Mouse (Mus musculus): Measurements from ENCODE around the gene Smg7.

The Smg7 gene

DNA sequence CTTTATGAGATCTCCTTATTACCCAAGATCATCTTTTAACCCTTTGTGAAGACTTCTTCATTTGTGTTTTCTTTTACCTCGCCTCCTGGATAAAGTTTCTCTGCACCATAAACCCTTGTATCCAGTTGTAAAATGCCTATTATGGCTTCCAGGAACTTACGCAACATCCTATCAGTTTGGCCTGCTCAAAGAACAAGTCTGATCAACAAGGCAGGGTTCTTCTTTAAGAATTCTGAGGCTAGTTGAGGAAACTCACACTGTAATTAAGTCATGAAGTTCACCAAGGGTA lies 94.1 kb downstream of the Smg7 start:
- no peak for DNase-seq (ENCODE audit: low spot score in 2 of 2)

DNA sequence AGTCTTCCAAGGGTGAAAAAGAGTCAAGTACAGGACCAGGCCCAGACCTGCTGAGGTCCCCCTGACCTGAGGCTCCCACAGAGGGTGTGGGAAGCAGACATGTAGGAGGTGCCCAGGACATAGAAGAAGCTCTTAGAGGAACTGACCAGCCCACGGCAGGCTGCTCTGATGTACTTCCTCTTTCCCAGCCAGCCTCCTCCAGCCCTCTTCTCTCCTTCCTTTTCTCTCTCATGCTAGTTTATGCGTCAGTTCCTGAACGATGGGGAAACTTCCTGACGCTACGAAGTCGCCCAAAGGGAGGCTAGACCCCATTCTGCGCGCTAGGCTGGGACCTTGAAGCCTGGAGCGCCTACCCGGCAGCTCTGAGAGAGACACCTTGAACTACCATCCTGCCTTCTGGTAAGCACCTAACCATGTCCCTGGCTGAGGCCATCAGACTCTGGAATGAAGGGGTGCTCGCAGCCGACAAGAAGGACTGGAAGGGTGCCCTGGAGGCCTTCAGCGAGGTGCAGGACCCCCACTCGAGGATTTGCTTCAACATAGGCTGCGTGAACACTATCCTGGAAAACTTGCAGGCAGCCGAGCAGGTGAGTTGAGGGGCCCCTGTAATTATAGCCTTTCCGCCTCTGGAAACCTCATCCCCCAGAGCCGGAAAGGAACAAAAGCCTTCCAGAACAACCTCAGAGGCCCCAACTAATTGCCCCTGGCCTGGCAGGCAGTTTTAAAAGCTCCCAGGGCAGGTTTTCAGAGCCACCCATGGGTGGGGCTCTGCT lies 94.6 kb downstream of the Smg7 start:
- no peak for DNase-seq (ENCODE audit: low spot score in 2 of 2)

DNA sequence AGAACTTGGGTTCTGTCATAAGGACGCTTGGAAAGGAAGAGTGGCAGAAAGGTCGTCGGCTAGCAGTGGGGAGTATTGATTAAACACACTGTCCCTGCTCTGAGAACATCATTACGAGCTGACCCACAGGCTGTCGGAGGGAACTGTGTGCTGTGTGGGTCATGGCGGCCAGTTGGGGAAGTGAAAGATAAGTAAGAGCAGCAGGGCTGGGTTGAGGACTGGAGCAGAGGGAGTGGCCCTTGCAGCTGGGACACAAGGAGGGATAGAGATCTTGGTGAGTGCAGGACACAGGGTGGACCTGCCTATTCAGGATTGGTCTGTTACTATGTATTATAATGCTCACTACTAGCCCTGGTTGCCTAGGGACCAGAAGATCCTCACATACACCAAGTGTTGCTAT lies 97.5 kb downstream of the Smg7 start:
- no peak for DNase-seq (ENCODE audit: low spot score in 2 of 2)

DNA sequence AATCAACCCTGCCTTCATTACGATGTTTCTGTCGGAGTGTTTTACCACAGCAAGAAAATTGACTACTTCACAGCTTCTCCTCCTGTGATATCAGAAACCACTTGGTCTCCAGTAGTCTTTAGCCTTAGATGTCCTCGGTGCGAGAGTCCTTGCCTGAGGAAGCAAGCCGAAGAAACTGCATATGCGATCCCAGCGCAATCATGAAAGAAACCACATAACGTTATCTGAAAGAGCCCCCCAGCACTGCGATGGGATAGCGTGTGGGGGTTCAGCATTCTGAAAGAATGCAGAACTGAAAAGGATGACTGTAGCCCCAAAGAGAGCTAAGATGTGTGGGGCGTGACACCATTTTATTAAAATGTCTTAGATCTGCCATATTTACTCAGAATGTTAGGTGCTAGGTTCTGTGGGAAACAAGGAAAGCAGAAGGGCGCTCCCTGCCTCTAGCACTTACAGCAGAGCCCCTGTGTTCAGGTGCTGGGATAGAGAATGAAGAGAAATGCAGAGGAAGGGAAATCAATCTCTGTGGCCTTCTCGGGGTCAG lies 101.7 kb downstream of the Smg7 start:
- DNase-seq (ENCODE audit: low spot score in 2 of 2): no peak

DNA sequence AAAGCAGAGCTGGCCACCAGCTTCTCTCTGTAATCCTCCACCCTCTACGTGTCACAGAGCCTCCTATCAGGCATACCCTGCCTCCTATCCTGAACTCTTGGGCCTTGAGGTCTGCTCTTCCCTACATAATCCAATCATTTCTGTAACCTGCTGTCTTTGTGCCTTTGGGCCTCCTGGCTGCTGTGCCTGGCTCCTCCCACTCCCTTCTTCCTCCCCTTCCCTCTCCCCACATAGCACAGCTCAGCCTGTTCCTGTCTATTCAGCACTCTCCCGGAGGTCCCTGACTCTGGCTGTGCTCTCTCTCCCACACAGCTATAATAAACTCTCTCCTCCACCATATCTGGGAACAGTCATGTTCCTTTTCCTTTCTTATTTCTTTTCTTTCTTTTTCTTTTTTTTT lies 102.5 kb downstream of the Smg7 start, which contains the start of gene Ncf2:
Ncf2 (plus strand) TSS at position 298 of the 400 bp plus-strand sequence.
- no peak for DNase-seq (ENCODE audit: low spot score in 2 of 2)

DNA sequence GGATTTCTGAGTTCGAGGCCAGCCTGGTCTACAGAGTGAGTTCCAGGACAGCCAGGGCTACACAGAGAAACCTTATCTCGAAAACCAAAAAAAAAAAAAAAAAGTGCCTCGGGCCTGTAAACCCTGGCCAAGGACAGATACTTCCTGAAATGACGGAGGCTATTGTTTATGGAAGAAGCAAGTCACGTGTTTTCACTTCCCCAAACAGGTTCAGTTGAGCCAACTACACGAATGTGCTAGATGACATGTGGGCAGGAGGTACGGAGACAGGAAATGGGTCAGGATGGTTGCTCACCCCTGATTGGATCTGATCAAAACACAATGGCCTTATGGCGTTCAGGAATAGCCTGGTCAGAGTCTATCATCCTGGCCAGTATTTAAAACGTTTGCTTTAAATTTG lies 104.3 kb downstream of the Smg7 start:
- no peak for DNase-seq (ENCODE audit: low spot score in 2 of 2)

DNA sequence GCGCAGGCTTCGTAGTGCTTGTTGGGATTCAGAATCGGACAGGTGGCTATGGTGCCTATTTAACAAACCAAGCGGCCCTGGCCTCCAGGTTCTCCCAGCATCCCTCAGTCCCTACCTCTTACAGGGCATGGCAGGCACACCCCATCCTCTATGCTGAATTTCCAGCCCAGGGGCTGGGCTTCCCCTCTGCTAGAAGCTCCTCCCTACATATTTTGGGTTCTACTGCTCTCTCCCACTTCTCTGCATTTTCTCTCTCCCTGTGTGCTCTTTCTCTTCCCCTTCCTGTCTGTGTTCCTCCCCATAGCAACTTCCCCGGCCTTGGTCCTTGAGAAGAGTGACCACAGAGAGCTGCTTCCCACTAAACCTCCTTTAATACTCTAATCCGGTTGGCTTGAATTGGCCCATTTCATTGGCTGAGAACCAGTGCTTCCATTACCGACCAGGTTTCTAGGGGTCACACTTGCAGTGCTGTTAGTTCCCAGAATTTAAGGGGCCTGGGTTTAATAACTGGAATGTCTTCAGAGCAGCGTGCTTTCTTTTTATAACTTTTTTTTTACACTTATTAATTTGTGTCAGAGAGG lies 105.7 kb downstream of the Smg7 start:
- no peak for DNase-seq (ENCODE audit: low spot score in 2 of 2)

DNA sequence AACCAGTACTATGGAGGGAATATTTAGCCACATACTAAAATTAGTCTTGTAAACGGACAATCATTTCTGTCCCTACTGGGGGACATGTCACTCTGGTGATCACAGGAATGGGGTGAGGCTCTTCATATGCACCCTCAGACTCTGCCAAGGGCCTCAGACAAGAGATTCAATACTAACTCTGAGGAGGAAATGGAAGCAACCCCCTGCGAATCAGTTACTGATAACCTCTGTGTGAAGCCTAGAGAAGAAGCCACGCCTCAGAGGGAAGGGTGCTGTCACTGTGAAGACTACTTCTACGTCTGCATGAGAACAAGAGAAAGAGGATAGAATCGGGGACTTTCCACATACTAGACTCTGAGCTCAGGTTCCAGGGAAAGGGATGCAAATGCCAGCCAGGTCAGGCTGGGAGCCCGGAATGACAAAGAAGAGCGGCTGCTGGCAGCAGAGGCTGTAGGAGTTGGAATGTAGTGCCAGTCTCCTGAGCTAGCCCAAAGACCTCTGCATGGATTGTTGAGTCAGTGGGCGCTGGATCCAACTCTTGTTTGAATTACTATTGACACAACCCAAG lies 106.7 kb downstream of the Smg7 start:
- DNase-seq (ENCODE audit: low spot score in 2 of 2): no peak

DNA sequence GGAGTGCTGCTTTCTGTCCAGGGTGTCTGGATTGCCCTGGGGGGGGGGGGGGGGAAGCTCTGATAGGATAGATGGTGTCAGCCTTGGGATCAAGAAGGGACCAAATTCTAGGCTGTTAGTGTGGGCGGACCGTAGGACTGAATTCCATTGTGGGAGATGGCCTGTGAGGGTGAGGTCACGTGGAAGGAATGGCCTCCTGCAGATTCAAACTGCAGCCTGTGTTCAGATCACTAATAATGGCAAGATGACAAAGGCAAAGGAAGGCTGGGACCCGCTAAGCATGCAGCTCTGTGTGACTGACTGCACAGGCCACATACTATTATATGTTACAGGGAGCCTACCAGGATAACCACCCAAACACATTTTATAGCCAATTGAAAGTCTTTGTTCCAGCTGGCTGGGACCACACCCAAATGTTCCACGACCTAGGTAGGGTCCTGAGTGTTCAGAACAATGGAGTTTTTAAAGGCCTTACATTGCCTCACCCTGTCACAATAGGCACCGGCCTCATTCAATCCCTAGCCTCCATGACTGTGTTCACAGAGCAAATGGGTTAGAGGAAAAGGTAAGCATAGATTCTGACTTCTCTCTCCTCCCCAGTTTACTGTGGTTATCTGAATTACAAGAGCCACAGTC lies 108.8 kb downstream of the Smg7 start:
- DNase-seq (ENCODE audit: low spot score in 2 of 2): no peak

DNA sequence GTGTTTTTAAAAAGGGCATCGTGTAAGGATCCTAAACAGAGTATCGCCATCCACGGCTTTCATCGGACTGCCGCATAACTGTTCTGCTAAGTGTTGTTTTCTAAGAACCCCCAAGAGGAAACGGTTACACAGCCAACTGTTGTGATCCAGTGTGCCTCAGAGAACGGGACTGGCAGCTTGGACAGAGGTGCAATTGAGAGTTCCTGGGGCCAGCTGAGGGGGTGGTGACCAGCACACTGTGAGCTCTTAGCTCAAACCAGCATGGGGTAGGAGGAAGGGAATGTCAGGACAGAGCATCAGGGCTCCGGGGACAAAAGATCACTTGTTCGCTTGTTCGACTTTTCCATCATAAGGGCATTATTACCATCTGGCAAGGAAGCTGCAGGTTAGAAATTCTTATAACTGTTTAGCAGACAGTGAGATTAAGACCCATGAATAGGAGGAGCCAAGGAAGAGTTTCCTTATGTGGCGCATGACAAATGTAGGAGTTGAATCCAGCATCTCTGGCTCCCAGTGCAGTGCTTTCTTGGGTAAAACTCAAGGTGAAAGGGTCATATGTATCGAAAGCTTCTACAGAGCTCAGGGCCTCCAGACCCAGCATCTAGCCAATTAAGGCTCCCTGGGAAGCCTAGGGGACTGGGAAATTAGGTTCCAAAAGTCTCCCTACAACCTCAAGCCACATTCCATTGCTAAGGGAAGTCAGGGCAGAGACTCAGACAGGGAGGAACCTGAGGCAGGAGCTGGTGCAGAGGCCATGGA lies 109.5 kb downstream of the Smg7 start:
- no peak for DNase-seq (ENCODE audit: low spot score in 2 of 2)

DNA sequence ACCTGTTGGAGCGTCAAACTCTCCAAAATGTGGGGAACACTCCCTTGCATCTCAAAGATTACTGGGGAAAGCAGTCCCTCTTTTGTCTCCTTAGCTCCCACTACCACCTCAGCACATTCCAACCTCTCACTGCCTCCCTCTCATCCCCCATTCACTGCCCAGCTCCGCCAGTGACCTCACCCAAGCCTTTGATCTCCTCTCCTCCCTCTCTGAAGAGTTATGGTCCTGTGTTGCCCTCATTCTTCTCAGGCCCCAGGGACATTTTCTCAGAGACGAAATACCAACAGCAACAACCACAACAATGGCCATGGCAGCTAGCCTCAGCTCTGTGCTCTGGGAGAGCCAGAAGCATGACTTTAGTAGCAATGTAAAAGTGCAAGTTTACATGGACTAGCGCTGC lies 111.2 kb downstream of the Smg7 start:
- DNase-seq (ENCODE audit: low spot score in 2 of 2): no peak

DNA sequence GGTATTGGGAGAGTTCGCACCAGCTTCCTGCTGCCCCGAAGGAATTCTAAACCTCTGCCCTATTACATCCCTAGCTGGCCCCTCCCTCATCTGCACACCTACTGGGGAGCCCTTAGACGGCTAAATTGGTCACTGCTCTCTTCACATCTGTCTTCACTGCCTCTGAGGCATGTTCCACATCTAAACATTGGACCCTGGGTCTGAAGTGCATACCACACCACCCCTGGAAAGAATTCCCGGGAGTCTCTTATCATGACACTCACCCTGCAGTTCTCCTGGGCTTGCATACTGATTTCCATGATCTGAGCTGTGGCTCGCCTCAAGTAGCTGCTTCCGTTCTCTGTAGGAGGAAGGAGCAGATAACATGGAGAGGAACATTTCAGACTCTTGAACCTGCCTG lies 111.6 kb downstream of the Smg7 start:
- no peak for DNase-seq (ENCODE audit: low spot score in 2 of 2)

DNA sequence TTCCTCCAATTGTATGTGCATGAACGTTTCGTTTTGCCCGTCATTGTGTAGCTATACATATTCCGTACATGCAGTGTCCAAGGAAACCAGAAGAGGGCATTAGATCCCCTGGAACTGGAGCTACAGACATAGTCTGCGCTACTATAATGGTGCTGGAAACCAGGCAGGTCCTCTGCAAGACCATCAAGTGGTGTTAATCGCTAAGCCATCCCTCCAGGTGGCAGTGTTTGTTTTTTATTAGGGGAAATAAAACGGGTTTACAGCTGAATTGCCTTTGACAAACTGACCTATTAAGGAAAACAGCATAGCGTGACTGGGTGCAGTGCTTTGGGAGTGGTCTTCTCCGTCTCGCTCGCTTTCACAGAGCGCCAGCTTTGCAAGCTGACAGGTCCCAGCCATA lies 112.2 kb downstream of the Smg7 start:
- DNase-seq (ENCODE audit: low spot score in 2 of 2): no peak

DNA sequence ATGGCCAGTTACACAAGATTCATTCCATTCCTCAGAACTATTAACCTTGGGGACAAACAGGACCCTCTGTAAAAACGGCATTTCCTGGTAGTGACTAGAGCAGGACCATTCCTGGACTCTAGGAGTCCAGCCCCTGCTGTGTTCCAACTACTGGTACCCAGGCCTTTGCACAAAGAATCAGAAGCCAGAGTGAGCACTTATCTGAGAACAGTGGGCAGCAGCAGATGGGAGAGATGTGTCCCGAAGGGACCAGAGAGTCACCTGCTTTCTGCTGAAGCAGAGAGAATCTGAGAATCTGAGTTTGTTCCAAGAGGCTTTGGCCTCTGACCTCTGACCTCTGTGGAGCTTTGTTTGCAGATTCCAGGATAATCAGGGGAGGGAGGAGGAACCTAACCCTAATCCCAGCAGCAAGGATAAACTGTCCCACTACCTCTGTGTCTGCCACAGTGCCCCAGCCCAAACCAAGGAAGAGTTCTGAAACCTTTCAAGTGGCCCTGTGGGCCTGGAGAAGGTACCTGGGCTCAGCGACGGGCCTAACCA lies 114.3 kb downstream of the Smg7 start:
- DNase-seq (ENCODE audit: low spot score in 2 of 2): no peak
